Mouse (Mus musculus): ENCODE data around the gene Actn3. TPM values are rescaled to one million over a fixed set of nuclear protein-coding genes. Genes with fewer than 3 reads are reported as not detected.

Actn3 gene
- polyA plus RNA-seq, 1 experiment, result 0.64 TPM

DNA sequence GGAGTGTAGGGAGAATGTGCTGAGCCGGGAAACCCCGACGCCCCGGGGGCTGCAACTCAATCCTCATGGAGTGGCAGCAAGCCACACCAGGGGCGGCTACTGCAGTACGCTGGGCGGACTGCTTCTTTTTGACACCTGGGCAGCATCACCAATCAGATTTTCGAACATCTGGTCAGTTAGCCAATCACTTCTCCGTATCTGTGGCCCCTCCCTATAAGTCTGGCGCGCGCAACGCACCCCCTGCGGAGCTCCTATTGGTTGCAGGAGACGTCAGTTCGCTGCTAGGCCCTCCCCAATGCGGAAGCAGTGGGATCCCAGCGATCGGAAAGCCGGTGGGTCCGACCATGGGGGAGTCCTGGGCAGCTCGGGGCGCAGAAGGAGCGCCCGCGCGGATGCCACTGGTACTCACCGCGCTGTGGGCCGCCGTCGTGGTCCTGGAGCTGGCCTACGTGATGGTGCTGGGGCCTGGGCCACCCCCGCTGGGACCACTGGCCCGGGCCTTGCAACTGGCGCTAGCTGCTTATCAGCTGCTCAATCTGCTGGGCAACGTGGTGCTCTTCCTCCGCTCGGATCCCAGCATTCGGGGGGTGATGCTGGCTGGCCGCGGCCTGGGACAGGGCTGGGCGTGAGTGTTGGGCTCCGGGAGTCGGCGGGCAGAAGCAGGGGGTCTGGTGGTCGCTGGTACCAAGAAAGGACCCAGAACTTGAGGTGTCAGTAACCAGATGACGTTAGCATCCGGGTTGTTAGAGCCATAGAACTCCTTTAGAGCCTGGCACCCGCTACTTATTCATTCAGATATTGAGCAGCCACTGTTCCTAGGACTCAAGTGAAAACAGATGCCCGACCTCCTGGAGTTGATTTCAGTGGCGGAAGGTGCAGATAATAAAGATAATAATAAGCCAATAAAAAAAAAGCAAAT, 955 bp upstream of the Actn3 start, which contains the start of gene Zdhhc24:
Zdhhc24 (plus strand) TSS at position 264 of the 919 bp plus-strand sequence.
- no peak for TF ChIP-seq GATA1 (IDR thresholded peaks at IDR 0.05; ENCODE audit: low read length)

DNA sequence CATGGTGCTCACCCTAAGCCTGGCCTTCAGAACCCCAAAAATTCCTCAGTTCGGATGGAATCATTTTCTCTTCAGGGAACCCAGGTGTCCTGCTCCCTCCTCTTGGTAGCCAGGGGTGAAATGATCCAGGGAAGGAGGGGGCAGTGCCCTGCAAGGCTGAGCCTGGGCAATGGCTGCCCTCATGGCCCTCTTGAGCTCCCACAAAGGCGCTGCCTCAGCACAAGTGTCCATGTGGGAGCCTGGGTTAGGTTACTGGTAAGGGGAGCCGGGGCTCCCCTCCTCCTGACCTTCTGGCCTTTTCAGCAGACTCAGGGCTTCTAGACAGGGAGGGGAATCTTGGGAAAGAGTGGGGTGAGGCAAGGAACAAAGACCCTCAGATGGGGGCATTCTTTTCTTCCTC, 954 bp downstream of the Actn3 start:
- TF ChIP-seq GATA1 (IDR thresholded peaks at IDR 0.05; ENCODE audit: low read length), result no peak

DNA sequence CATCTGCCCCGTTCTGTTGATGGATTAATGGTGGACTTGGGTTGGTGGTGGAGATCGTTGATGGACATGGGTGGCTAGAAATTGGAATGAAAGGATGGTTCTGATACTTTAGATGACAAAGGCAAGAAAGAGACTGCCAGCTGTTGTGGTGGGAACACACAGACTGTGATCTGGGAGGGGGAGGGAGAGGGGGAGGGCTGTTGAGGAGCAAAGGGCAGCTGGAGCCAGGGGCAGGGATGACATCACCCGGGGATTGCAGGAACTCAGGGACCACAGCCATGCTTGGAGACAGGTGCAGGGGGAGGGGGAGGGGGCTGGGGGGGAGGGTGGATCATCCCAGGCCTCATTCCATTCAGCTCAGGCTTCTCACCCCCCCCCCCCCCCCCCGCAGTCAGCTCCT, 1.5 kb downstream of the Actn3 start:
- no peak for TF ChIP-seq GATA1 (IDR thresholded peaks at IDR 0.05; ENCODE audit: low read length)

DNA sequence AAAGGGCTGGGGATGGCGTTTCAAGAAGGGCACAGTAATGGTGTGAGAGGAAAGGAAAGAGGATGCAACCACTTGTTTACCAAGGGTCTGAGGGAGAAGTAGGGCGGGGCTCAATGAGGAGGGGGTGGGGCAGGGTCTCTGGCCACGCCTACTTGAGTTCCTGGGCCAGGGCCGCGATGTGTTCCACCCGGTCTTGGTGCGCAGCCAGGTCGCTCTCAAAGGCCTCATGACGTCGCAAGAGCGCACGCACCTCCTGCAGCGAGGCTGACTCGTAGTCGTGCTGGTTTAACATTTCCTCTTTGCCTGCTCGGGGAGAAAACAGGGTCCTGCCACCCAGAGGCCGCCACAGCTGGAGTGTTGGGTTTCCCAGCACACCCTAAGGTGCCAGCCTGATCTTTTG, 12.6 kb downstream of the Actn3 start:
- no peak for TF ChIP-seq GATA1 (IDR thresholded peaks at IDR 0.05; ENCODE audit: low read length)

DNA sequence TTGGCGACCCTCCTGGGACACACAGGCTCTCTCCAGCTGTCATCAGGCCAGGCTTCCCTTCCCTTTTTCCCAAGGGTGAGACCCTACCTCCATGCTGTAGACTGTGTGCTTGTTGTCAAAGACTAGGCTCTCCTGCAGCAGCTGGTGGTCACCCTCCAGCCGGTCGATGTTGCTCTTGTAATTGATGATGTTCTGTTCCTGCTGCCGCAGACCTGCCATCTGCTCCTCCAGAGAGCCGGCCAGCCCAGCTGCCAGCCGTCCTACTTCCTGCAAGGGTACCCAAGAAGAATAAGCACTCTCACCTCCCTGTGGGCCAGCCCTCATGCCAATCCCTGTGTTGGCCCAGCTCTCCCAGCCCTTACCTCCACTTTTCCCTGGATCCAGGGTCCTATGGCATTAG, 14.7 kb downstream of the Actn3 start:
- no peak for TF ChIP-seq GATA1 (IDR thresholded peaks at IDR 0.05; ENCODE audit: low read length)

GRCm38 (mm10) chr19:4859081-4859480, 18.6 kb downstream of the Actn3 start:
- no peak for TF ChIP-seq GATA1 (IDR thresholded peaks at IDR 0.05; ENCODE audit: low read length)

DNA sequence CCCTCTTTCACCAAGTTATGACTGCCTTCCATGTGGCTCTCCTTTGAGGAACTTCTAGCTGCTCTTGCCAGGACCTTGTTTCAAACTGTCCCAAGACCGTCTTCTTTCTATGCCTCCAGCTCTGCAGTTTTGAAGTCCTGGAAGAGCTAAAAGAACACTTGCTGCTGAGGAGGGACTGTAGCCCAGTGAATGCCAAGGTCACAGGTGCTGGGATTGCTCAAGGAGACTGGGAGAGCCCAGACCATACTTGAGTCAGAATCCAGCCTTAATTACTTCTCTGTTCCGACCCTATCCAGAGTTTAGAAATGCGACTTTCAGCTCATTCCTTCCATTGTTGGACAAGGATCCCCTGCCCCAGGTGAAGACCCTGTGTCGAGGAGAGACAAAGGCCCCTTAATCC, 21.8 kb downstream of the Actn3 start:
- TF ChIP-seq GATA1 (IDR thresholded peaks at IDR 0.05; ENCODE audit: low read length), result no peak

DNA sequence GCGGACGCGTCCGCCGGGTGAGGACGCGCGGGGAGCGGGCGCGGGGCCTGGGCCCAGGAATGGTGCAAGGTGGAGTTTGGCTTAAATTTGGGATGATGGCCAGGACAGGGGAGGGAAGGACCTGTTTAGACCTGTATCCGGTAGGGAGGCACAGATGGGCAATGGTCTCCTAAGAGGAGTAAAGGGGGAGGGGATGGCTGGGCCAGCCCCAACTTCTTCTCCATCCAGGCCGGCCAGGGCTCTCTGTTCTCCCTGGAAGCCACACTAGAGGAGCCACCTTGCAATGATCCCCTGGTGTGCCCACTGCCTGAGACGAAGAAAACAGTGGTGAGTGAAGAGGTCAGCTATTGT, 22.3 kb downstream of the Actn3 start:
- TF ChIP-seq GATA1 (IDR thresholded peaks at IDR 0.05; ENCODE audit: low read length), result no peak

- no peak for TF ChIP-seq GATA1 (IDR thresholded peaks at IDR 0.05; ENCODE audit: low read length)
These were observed 22.9 kb downstream of the Actn3 start, which contains the start of gene Ctsf for GRCm38 (mm10) chr19:4854552-4855469. Ctsf (plus strand) TSS chr19:4855130.

GRCm38 (mm10) chr19:4850281-4850680, 27.4 kb downstream of the Actn3 start:
- TF ChIP-seq GATA1 (IDR thresholded peaks at IDR 0.05; ENCODE audit: low read length), result no peak

DNA sequence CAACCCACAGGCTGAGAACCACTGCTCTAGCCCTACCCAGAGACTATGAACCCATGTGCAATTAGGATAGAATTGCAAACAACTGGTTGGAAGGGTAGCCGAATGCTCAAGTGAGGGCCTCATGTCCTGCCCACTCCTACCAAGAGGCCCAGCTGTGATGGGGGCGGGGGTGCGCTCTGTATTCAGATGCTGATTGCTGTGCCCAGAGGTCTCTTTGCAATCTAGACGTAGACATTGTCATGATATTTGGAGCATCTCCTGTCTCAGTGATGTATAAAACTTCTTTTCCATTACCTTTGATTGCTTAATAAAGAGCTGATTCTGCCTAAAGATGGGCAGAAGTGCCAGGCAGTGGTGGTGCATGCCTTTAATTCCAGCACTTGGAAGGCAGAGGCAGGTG, 27.9 kb downstream of the Actn3 start:
- TF ChIP-seq GATA1 (IDR thresholded peaks at IDR 0.05; ENCODE audit: low read length), result no peak

DNA sequence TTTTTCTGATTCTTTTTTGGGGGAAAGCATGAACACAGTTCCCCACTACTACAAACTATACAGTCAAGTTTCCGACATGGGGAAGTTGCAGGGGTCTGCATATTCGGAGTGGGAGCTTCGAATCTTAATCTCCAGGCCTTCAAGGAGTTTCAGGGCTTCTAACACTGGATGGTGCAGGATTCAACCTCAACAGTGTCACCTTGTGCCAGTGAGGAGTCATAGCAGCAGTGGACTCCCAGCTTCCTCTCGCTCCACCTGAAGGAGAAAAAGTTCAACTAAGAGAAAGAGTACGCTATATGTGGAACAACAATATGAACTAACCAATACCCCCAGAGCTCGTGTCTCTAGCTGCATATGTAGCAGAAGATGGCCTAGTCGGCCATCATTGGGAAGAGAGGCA, 30.2 kb downstream of the Actn3 start:
- no peak for TF ChIP-seq GATA1 (IDR thresholded peaks at IDR 0.05; ENCODE audit: low read length)

GRCm38 (mm10) chr19:4845846-4846245, 31.9 kb downstream of the Actn3 start:
- no peak for TF ChIP-seq GATA1 (IDR thresholded peaks at IDR 0.05; ENCODE audit: low read length)

DNA sequence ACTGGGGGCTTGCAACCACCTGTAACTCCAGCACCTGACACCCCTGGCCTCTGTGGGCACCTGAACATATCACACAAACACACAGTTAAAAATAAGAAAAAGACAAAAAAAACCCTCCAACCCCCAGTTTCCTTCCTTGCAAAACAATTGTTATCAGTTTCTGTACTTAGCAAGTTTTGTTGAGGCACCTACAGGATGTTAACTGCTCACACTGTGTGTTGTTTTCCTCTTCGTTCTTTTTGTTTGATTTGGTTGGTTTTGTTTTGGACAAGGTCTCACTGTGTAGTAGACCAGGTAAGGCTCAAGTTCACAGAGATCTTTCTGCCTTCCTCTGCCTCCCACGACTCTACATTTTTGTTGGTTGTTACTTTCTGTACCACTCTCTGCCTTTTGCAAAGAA, 35.1 kb downstream of the Actn3 start:
- TF ChIP-seq GATA1 (IDR thresholded peaks at IDR 0.05; ENCODE audit: low read length), result no peak

- no peak for TF ChIP-seq GATA1 (IDR thresholded peaks at IDR 0.05; ENCODE audit: low read length)
These were observed 36.9 kb downstream of the Actn3 start for GRCm38 (mm10) chr19:4840848-4841247.

DNA sequence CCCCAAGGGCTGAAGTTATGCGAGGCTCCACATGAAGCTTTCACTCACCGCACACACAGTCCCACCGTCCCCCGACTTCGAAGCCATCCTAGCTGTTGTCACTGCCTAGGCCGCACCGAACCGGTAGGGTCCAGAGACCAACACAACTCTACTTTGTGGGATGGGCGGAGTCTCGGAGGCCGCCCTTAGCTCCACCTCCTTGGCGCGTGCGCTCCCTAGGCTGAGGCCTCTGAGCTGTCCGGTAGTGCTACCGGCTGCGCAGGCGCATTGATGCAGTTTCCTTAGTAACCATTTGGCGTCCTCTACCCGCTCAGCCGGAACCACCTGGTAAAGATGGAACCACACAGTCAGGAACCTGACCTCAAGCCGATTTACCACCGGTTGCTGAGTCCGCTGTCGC, 38.6 kb downstream of the Actn3 start, which contains the start of the genes Ccs and Ccdc87:
Ccs (minus strand) TSS at position 184 of the 400 bp plus-strand sequence.
Ccdc87 (plus strand) TSS at position 218 of the 400 bp plus-strand sequence.
- no peak for TF ChIP-seq GATA1 (IDR thresholded peaks at IDR 0.05; ENCODE audit: low read length)
